Mouse (Mus musculus) kidney, embryonic 15.5 days (tissue): ENCODE measurements at regions not wholly inside any gene's neighbourhood (a gene's known extent, or its start where the extent isn't known, plus 50 kb on each side); places are given as distances from the start of the nearest gene placed in this dataset.
A peak's percentile ranks its signal among the peaks of the same experiment; 100 is the strongest.

Experiments used
- ATAC-seq: fragments of 200-750 bp; cut with Nextera tagmentation; replicated peaks from 2 replicates; pipeline ENCODE4 v1.8.0; 2017; ENCODE audit warnings: moderate TSS enrichment; ENCODE audit not compliant: low FRiP score
- H3K27ac ChIP-seq: fragments of 300-500 bp; sonication (generic); 2 replicates; pipeline ENCODE4 v1.5.1; 2015; ENCODE audit warnings: mild to moderate bottlenecking, inconsistent platforms
- H3K27me3 ChIP-seq: fragments of 300-500 bp; sonication (generic); 2 replicates; pipeline ENCODE4 v1.6.1; 2015; ENCODE audit warnings: inconsistent platforms
- H3K36me3 ChIP-seq: fragments of 300-500 bp; sonication (generic); 2 replicates; pipeline ENCODE4 v1.6.1; 2015; ENCODE audit warnings: inconsistent platforms
- H3K4me1 ChIP-seq: fragments of 300-500 bp; sonication (generic); 2 replicates; pipeline ENCODE4 v1.6.1; 2015; ENCODE audit warnings: inconsistent platforms
- H3K4me2 ChIP-seq: fragments of 300-500 bp; sonication (generic); 2 replicates; pipeline ENCODE4 v1.6.1; 2015; ENCODE audit warnings: moderate library complexity, mild to moderate bottlenecking, inconsistent platforms
- H3K4me3 ChIP-seq: fragments of 300-500 bp; sonication (generic); replicated peaks from 2 replicates; pipeline ENCODE4 v1.5.1; 2015; ENCODE audit warnings: mild to moderate bottlenecking, inconsistent platforms
- H3K9ac ChIP-seq: fragments of 300-500 bp; sonication (generic); 2 replicates; pipeline ENCODE4 v1.6.1; 2015; ENCODE audit warnings: mild to moderate bottlenecking, inconsistent platforms
- H3K9me3 ChIP-seq: fragments of 300-500 bp; sonication (generic); replicated peaks from 2 replicates; pipeline ENCODE4 v1.6.1; 2016; ENCODE audit warnings: inconsistent platforms
- WGBS: fragments of 180-500 bp; shearing (Covaris S2); methylation state at CpG from one replicate; pipeline ENCODE4 v1.1.7; 2015; ENCODE audit warnings: mixed read lengths; 5-methylcytosine and 5-hydroxymethylcytosine counted together

- H3K27ac ChIP-seq: no peak overlapping the region
- H3K4me3 ChIP-seq: no peak overlapping the region
- H3K36me3 ChIP-seq: no peaks in the 10 kb centered on the region
- no peaks in the 10 kb centered on the region for H3K9me3 ChIP-seq
- WGBS: 81% methylated on average over 1 of the region's 1 CpGs
- ATAC-seq: no peak
- H3K9ac ChIP-seq: no peak overlapping the region
- H3K4me1 ChIP-seq: no peaks in the 10 kb centered on the region
- no peaks in the 10 kb centered on the region for H3K27me3 ChIP-seq
- no peak overlapping the region for H3K4me2 ChIP-seq
Observed at GRCm38 (mm10) chr12:64393106-64393505, 81.4 kb downstream of the Fscb start.

- no peaks in the 10 kb centered on the region for H3K36me3 ChIP-seq
- no peaks in the 10 kb centered on the region for H3K27me3 ChIP-seq
- no peak overlapping the region for H3K4me3 ChIP-seq
- no peak overlapping the region for H3K4me2 ChIP-seq
- WGBS: 78% methylated on average over 9 of the region's 9 CpGs
- no peaks in the 10 kb centered on the region for H3K4me1 ChIP-seq
- no peak overlapping the region for H3K9ac ChIP-seq
- H3K9me3 ChIP-seq: no peaks in the 10 kb centered on the region
- no peak; the same call in 1 of the 2 replicates for ATAC-seq
- H3K27ac ChIP-seq: no peak overlapping the region
Observed at GRCm38 (mm10) chr12:64389766-64390445, 84.6 kb downstream of the Fscb start.

DNA sequence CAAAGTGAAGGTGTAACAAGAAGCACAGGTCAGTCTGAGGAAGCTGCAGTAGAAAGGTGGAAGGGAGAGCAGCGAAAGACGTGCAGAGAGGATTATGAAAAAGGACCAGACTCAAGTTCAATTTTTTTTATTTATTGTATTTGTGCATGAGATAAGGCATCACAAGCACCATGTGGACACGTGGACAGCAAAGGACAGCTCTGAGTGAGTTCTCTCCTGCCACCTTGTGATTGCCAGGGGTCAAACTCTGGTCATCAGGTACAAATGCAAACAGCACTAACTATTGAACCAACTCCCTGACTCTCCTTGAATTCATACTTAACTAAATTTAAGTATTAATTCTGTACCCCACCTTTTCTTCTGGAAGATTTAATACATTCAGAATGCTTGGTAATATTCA is 109.5 kb downstream of the Fscb start:
- Histone ChIP-seq H3K27me3 (no peaks in the 10 kb centered on the region), H3K9ac (no peak overlapping the region), H3K36me3 (no peaks in the 10 kb centered on the region), H3K9me3 (no peaks in the 10 kb centered on the region), H3K4me1 (0 out of 2 replicates have a peak, but pooled peaks cover 4% of the 10 kb centered on the region), H3K4me3 (no peak overlapping the region), H3K4me2 (no peak overlapping the region), H3K27ac (no peak overlapping the region)
- 69% methylated on average over 3 of the region's 3 CpGs for WGBS
- no peak for ATAC-seq

- no peaks in the 10 kb centered on the region for H3K9me3 ChIP-seq
- H3K36me3 ChIP-seq: no peaks in the 10 kb centered on the region
- H3K9ac ChIP-seq: no peak overlapping the region
- WGBS: 28% methylated on average over 2 of the region's 2 CpGs
- H3K27ac ChIP-seq: no peak overlapping the region
- no peaks in the 10 kb centered on the region for H3K27me3 ChIP-seq
- no peak overlapping the region for H3K4me2 ChIP-seq
- 0 out of 2 replicates have a peak, but pooled peaks cover 4% of the 10 kb centered on the region for H3K4me1 ChIP-seq
- H3K4me3 ChIP-seq: no peak overlapping the region
- peak; percentile 80 for ATAC-seq
Observed at GRCm38 (mm10) chr12:64361592-64362116, 112.8 kb downstream of the Fscb start.

GRCm38 (mm10) chr12:64360698-64361097 is 113.8 kb downstream of the Fscb start:
- no peak overlapping the region for H3K9ac ChIP-seq
- no peaks in the 10 kb centered on the region for H3K36me3 ChIP-seq
- H3K4me1 ChIP-seq: 0 out of 2 replicates have a peak, but pooled peaks cover 4% of the 10 kb centered on the region
- no peaks in the 10 kb centered on the region for H3K27me3 ChIP-seq
- no peak overlapping the region for H3K27ac ChIP-seq
- no peak overlapping the region for H3K4me3 ChIP-seq
- no peak; the same call in 1 of the 2 replicates for ATAC-seq
- no peak overlapping the region for H3K4me2 ChIP-seq
- no peaks in the 10 kb centered on the region for H3K9me3 ChIP-seq

DNA sequence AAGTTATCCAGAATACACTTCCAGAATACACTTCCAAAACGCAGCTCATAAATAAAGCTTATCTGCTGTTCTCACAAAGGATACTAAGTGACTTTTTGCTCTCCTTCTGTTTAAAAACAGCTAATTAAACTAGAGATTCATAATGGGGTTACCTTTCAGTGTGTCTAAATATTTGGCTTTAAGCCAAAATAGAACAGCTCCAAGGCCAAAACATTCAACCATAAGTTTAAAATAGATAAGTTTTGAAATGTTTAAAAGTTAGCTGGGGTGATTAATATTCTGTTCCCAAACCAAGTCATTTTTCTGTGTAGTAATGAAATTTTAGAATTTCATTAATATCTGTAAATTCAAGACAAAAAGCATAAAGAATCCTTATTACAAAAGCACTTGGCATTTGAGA is 130.7 kb downstream of the Fscb start:
- WGBS: 53% methylated on average over 1 of the region's 1 CpGs
- Histone ChIP-seq H3K9ac (no peak overlapping the region), H3K4me1 (no peaks in the 10 kb centered on the region), H3K9me3 (peaks cover 5% of the 10 kb centered on the region; the same call in 1 of the 2 replicates), H3K27ac (no peak overlapping the region), H3K4me3 (no peak overlapping the region), H3K4me2 (no peak overlapping the region), H3K27me3 (no peaks in the 10 kb centered on the region), H3K36me3 (no peaks in the 10 kb centered on the region)
- ATAC-seq: no peak

DNA sequence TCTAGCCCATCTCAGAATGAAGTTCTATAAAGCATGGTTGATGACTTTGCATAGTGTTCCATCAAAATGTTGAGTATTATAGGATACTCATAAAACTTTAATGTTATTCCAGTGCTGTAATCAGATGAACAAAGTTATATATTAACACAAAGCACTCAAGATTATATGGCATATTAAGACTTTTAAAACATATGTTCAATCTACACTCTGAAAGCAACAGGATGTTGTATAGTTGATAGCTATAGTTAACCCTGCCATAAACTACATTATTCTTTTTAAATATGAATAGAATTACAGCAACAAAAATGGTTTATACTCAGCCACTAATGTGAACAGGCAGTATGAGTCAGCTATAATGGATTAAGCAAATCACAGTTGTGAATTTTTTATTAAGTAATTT is 139.3 kb downstream of the Fscb start:
- H3K27me3 ChIP-seq: no peaks in the 10 kb centered on the region
- ATAC-seq: peak; percentile 52; the same call in 1 of the 2 replicates
- no peaks in the 10 kb centered on the region for H3K4me1 ChIP-seq
- H3K4me3 ChIP-seq: no peak overlapping the region
- no peaks in the 10 kb centered on the region for H3K9me3 ChIP-seq
- no peaks in the 10 kb centered on the region for H3K36me3 ChIP-seq
- H3K4me2 ChIP-seq: no peak overlapping the region
- H3K9ac ChIP-seq: no peak overlapping the region
- no peak overlapping the region for H3K27ac ChIP-seq
